Mouse (Mus musculus): ENCODE measurements at regions not wholly inside any gene's neighbourhood (a gene's known extent, or its start where the extent isn't known, plus 50 kb on each side); places are given as distances from the start of the nearest gene placed in this dataset.

DNA sequence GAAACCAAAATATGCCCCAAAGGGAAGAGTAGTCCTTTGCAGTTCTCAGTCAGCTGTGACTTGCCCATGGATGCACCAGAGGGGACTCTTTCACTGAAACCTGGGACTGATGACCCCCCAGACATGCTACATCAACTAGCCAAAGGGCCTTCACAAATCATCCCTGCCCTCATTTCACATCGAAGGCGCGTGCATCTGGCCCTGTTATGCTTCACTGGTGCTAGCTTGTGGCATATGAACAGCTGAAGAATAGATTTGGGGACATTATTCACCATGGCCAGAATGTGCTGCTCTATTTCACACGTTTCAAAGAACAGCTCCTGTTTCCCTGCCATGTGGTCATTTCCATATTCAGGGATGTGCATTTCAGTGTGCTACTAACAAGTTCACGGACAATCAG, 160.8 kb upstream of the Myo3a start:
- no peaks in the 10 kb centered on the region for H3K36me3 ChIP-seq (replicated peaks in 1 of 2; ENCODE audit: control insufficient read depth in 1 of 2, insufficient read depth in 1 of 2, low read length in 1 of 2)
- H3K27ac ChIP-seq (ENCODE audit: insufficient read depth, low read depth): no peak overlapping the region
- H3K9ac ChIP-seq (ENCODE audit: insufficient read depth, low read depth): no peak overlapping the region
- H3K27me3 ChIP-seq (replicated peaks): no peaks in the 10 kb centered on the region
- peaks cover 0 to 2% of the 10 kb centered on the region in 2 experiments; a peak in 2 of 4 replicates for H3K4me1 ChIP-seq (ENCODE audit: control insufficient read depth in 1 of 2, insufficient read depth in 2 of 2)
- TF ChIP-seq SMC3 (IDR thresholded peaks at IDR 0.05; ENCODE audit: low read depth, low read length) (no peak), USF1 (IDR thresholded peaks at IDR 0.05; ENCODE audit: low read depth, low read length) (no peak), RCOR1 (conservative IDR thresholded peaks at IDR 0.05; ENCODE audit: low read depth, low read length) (no peak), MAZ (IDR thresholded peaks at IDR 0.05; ENCODE audit: low read depth, low read length) (no peak), POLR2A (IDR thresholded peaks at IDR 0.05; ENCODE audit: low read depth, low read length) (no peak), ZKSCAN1 (IDR thresholded peaks at IDR 0.05; ENCODE audit: borderline replicate concordance, low read depth, low read length) (no peak), MAX (IDR thresholded peaks at IDR 0.05; ENCODE audit: low read length) (no peak), TCF12 (IDR thresholded peaks at IDR 0.05; ENCODE audit: low read depth, low read length) (no peak), CTCF (conservative IDR thresholded peaks at IDR 0.05 in 1 of 2, IDR thresholded peaks at IDR 0.05 in 1 of 2; ENCODE audit: low read depth in 2 of 2, low read length in 2 of 2) (no peak), HCFC1 (IDR thresholded peaks at IDR 0.05; ENCODE audit: low read depth, low read length) (no peak), TBP (conservative IDR thresholded peaks at IDR 0.05; ENCODE audit: low read depth, low read length) (no peak), MYC (IDR thresholded peaks at IDR 0.05; ENCODE audit: low read depth, low read length) (no peak), NELFE (IDR thresholded peaks at IDR 0.05; ENCODE audit: low read depth, low read length) (no peak), POLR2AphosphoS2 (IDR thresholded peaks at IDR 0.05; ENCODE audit: low read depth, low read length) (no peak)
- in situ Hi-C loops (cut with MboI; ENCODE audit: low pct_ligation_motif_present, low pct_unique_long_range_greater_than_20kb, low sequenced_read_pairs): no loop called here
- DNase-seq (ENCODE audit: extremely low read depth): no peak
- H3K79me2 ChIP-seq (replicated peaks; ENCODE audit: control insufficient read depth, extremely low read depth, insufficient read depth, poor library complexity, severe bottlenecking): no peaks in the 10 kb centered on the region
- dilution Hi-C loops (cut with MboI; ENCODE audit: extremely low pct_ligation_motif_present, extremely low pct_unique_long_range_greater_than_20kb, low sequenced_read_pairs): no loop called here
- H3K9me3 ChIP-seq (replicated peaks; ENCODE audit: low read length): no peaks in the 10 kb centered on the region
- H3K4me2 ChIP-seq (ENCODE audit: insufficient read depth, low read depth, poor library complexity, severe bottlenecking): no peak overlapping the region
- H3K4me3 ChIP-seq (replicated peaks in 1 of 3; ENCODE audit: low read depth in 2 of 3, low read length in 2 of 3, poor library complexity in 1 of 3): no peak overlapping the region

DNA sequence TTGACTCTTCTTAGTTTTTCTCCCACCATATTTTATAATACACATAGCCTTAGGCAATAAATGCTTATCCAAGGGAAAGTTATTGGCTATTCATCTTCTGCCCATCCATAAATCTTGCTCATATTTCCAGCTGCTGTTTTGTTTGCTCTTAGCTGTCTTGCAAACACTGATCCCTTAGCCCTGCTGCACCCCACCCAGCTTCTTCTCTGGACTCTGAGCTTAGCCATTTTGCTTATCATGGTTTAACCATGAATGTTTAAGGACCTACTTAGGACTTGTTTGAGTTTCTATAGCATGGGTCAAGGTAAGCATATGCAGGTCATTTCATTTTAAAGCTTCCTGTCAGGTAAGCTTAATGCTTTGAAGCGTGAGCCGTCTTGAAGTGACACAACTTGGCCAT, 130.5 kb upstream of the Myo3a start:
- no peaks in the 10 kb centered on the region for H3K36me3 ChIP-seq (replicated peaks in 1 of 2; ENCODE audit: control insufficient read depth in 1 of 2, insufficient read depth in 1 of 2, low read length in 1 of 2)
- H3K4me2 ChIP-seq (ENCODE audit: insufficient read depth, low read depth, poor library complexity, severe bottlenecking): no peak overlapping the region
- H3K4me3 ChIP-seq (replicated peaks in 1 of 3; ENCODE audit: low read depth in 2 of 3, low read length in 2 of 3, poor library complexity in 1 of 3): no peak overlapping the region
- no peak overlapping the region for H3K27ac ChIP-seq (ENCODE audit: insufficient read depth, low read depth)
- H3K27me3 ChIP-seq (replicated peaks): no peaks in the 10 kb centered on the region
- no peak overlapping the region for H3K9ac ChIP-seq (ENCODE audit: insufficient read depth, low read depth)
- no peaks in the 10 kb centered on the region for H3K79me2 ChIP-seq (replicated peaks; ENCODE audit: control insufficient read depth, extremely low read depth, insufficient read depth, poor library complexity, severe bottlenecking)
- H3K9me3 ChIP-seq (replicated peaks; ENCODE audit: low read length): no peaks in the 10 kb centered on the region
- no peaks in the 10 kb centered on the region for H3K4me1 ChIP-seq (ENCODE audit: control insufficient read depth in 1 of 2, insufficient read depth in 2 of 2)
- TF ChIP-seq EP300 (IDR thresholded peaks at IDR 0.05; ENCODE audit: low read length) (no peak), JUND (conservative IDR thresholded peaks at IDR 0.05; ENCODE audit: low read depth, low read length) (no peak), CHD1 (IDR thresholded peaks at IDR 0.05; ENCODE audit: low read depth, low read length) (no peak), SIN3A (IDR thresholded peaks at IDR 0.05; ENCODE audit: low read length) (no peak), TBP (conservative IDR thresholded peaks at IDR 0.05; ENCODE audit: low read depth, low read length) (no peak), ZNF384 (IDR thresholded peaks at IDR 0.05; ENCODE audit: low read depth, low read length) (no peak), UBTF (IDR thresholded peaks at IDR 0.05; ENCODE audit: low read depth, low read length) (no peak), MEF2A (IDR thresholded peaks at IDR 0.05; ENCODE audit: borderline replicate concordance, low read depth, low read length) (no peak), POLR2AphosphoS2 (IDR thresholded peaks at IDR 0.05; ENCODE audit: low read depth, low read length) (no peak), RCOR1 (conservative IDR thresholded peaks at IDR 0.05; ENCODE audit: low read depth, low read length) (no peak), ETS1 (conservative IDR thresholded peaks at IDR 0.05; ENCODE audit: low read depth, low read length) (no peak), NELFE (IDR thresholded peaks at IDR 0.05; ENCODE audit: low read depth, low read length) (no peak), MXI1 (IDR thresholded peaks at IDR 0.05; ENCODE audit: low read depth, low read length) (no peak), E2F4 (IDR thresholded peaks at IDR 0.05; ENCODE audit: insufficient replicate concordance, low read depth, low read length) (no peak), NRF1 (IDR thresholded peaks at IDR 0.05; ENCODE audit: low read depth, low read length) (no peak), POLR2A (IDR thresholded peaks at IDR 0.05; ENCODE audit: low read depth, low read length) (no peak), BHLHE40 (IDR thresholded peaks at IDR 0.05; ENCODE audit: low read depth, low read length) (no peak)
- in situ Hi-C loops (cut with MboI; ENCODE audit: low pct_ligation_motif_present, low pct_unique_long_range_greater_than_20kb, low sequenced_read_pairs) (no loop called here), dilution Hi-C loops (cut with MboI; ENCODE audit: extremely low pct_ligation_motif_present, extremely low pct_unique_long_range_greater_than_20kb, low sequenced_read_pairs) (no loop called here)
- DNase-seq (ENCODE audit: extremely low read depth): no peak
